Mouse (Mus musculus): ENCODE measurements around the gene Polr2b. TPM values are rescaled to one million over a fixed set of nuclear protein-coding genes. Genes with fewer than 3 reads are reported as not detected.

The Polr2b gene
- total and polyA plus RNA-seq, 3 experiments, result 58.3 to 178 (median 91.4) TPM

GRCm38 (mm10) chr5:77379434-77380135, 69.6 kb downstream of the Polr2b start:
- H3K9ac ChIP-seq (ENCODE audit: control insufficient read depth, low read depth, low read length, poor library complexity, severe bottlenecking), result no peak overlapping the region
- TF ChIP-seq E2F4 (IDR thresholded peaks at IDR 0.05; ENCODE audit: borderline replicate concordance, low read depth, low read length) (no peak), BHLHE40 (IDR thresholded peaks at IDR 0.05; ENCODE audit: borderline replicate concordance, low read depth, low read length) (no peak), MYB (IDR thresholded peaks at IDR 0.05; ENCODE audit: low read depth, low read length) (no peak), TBP (IDR thresholded peaks at IDR 0.05; ENCODE audit: low read depth, low read length) (no peak), TCF12 (IDR thresholded peaks at IDR 0.05; ENCODE audit: low read depth, low read length) (no peak), MXI1 (IDR thresholded peaks at IDR 0.05; ENCODE audit: low read depth, low read length) (no peak), UBTF (IDR thresholded peaks at IDR 0.05; ENCODE audit: borderline replicate concordance, insufficient read depth, low read depth, low read length) (no peak), POLR2A (IDR thresholded peaks at IDR 0.05; ENCODE audit: control insufficient read depth in 1 of 2, insufficient read depth in 1 of 2, low read depth in 1 of 2, low read length in 2 of 2, poor library complexity in 1 of 2) (no peak), KAT2A (conservative IDR thresholded peaks at IDR 0.05; ENCODE audit: low read depth, low read length) (no peak), SIN3A (IDR thresholded peaks at IDR 0.05; ENCODE audit: low read length) (no peak), USF2 (IDR thresholded peaks at IDR 0.05; ENCODE audit: borderline replicate concordance in 1 of 2, insufficient read depth in 1 of 2, low read depth in 1 of 2, low read length in 2 of 2) (no peak), ZC3H11A (IDR thresholded peaks at IDR 0.05; ENCODE audit: low read depth, low read length) (no peak), NRF1 (IDR thresholded peaks at IDR 0.05; ENCODE audit: insufficient read depth, low read depth, low read length, poor library complexity, severe bottlenecking) (no peak), GABPA (IDR thresholded peaks at IDR 0.05; ENCODE audit: low read depth, low read length) (no peak), GATA1 (IDR thresholded peaks at IDR 0.05; ENCODE audit: low read depth, low read length) (no peak), CTCF (IDR thresholded peaks at IDR 0.05 in 2 of 3, conservative IDR thresholded peaks at IDR 0.05 in 1 of 3; ENCODE audit: control insufficient read depth in 1 of 3, insufficient read depth in 1 of 3, low read depth in 2 of 3, low read length in 3 of 3, poor library complexity in 1 of 3, severe bottlenecking in 1 of 3) (no peak)

GRCm38 (mm10) chr5:77380321-77380901, 70.5 kb downstream of the Polr2b start:
- H3K9me3 ChIP-seq (replicated peaks; ENCODE audit: insufficient read depth, low read length), result no peaks in the 10 kb centered on the region
- TF ChIP-seq POLR2A (IDR thresholded peaks at IDR 0.05; ENCODE audit: control insufficient read depth in 1 of 2, insufficient read depth in 1 of 2, low read depth in 1 of 2, low read length in 2 of 2, poor library complexity in 1 of 2), result no peak
- TF ChIP-seq RAD21 (IDR thresholded peaks at IDR 0.05; ENCODE audit: low read depth, low read length), result no peak
- no peak for TF ChIP-seq USF2 (IDR thresholded peaks at IDR 0.05; ENCODE audit: borderline replicate concordance in 1 of 2, insufficient read depth in 1 of 2, low read depth in 1 of 2, low read length in 2 of 2)
- TF ChIP-seq BHLHE40 (IDR thresholded peaks at IDR 0.05; ENCODE audit: borderline replicate concordance, low read depth, low read length), result no peak
- no peak for TF ChIP-seq USF1 (IDR thresholded peaks at IDR 0.05; ENCODE audit: low read depth, low read length)
- TF ChIP-seq ZMIZ1 (IDR thresholded peaks at IDR 0.05; ENCODE audit: low read depth, low read length), result no peak
- no peak for TF ChIP-seq ETS1 (IDR thresholded peaks at IDR 0.05; ENCODE audit: low read depth, low read length)
- TF ChIP-seq ZC3H11A (IDR thresholded peaks at IDR 0.05; ENCODE audit: low read depth, low read length), result no peak
- no peak for TF ChIP-seq MEF2A (IDR thresholded peaks at IDR 0.05; ENCODE audit: extremely low read depth, insufficient replicate concordance, low read depth, low read length, poor library complexity, severe bottlenecking)
- no peak for TF ChIP-seq ZNF384 (IDR thresholded peaks at IDR 0.05; ENCODE audit: low read depth, low read length)
- no peak for TF ChIP-seq GABPA (IDR thresholded peaks at IDR 0.05; ENCODE audit: low read depth, low read length)
- TF ChIP-seq SIN3A (IDR thresholded peaks at IDR 0.05; ENCODE audit: low read length), result no peak
- TF ChIP-seq JUND (IDR thresholded peaks at IDR 0.05; ENCODE audit: low read depth, low read length), result no peak
- TF ChIP-seq UBTF (IDR thresholded peaks at IDR 0.05; ENCODE audit: borderline replicate concordance, insufficient read depth, low read depth, low read length), result no peak
- H3K9ac ChIP-seq (ENCODE audit: control insufficient read depth, low read depth, low read length, poor library complexity, severe bottlenecking), result no peak overlapping the region
- no peaks in the 10 kb centered on the region for H3K4me1 ChIP-seq (ENCODE audit: control insufficient read depth in 1 of 2, insufficient read depth in 2 of 2, low read length in 2 of 2)
- H3K79me2 ChIP-seq (ENCODE audit: control insufficient read depth, insufficient read depth, low read length, poor library complexity), result no peaks in the 10 kb centered on the region
- no peak overlapping the region for H3K27ac ChIP-seq (ENCODE audit: control insufficient read depth, low read depth, low read length)
- H3K27me3 ChIP-seq (ENCODE audit: control insufficient read depth in 1 of 2, insufficient read depth in 2 of 2, low read length in 2 of 2), result no peaks in the 10 kb centered on the region
- H3K4me3 ChIP-seq (ENCODE audit: control insufficient read depth in 1 of 2, insufficient read depth in 1 of 2, low read depth in 2 of 2, low read length in 2 of 2), result no peak overlapping the region
- no peaks in the 10 kb centered on the region for H3K36me3 ChIP-seq (ENCODE audit: control insufficient read depth in 1 of 2, insufficient read depth in 2 of 2, low read length in 2 of 2)
- DNase-seq (ENCODE audit: low read depth, low spot score), result no peak

More at GRCm38 (mm10) chr5:77379434-77380135, 69.6 kb downstream of the Polr2b start:
- Histone ChIP-seq H3K36me3 (ENCODE audit: control insufficient read depth in 1 of 2, insufficient read depth in 2 of 2, low read length in 2 of 2) (no peaks in the 10 kb centered on the region), H3K27ac (ENCODE audit: control insufficient read depth, low read depth, low read length) (no peak overlapping the region), H3K9me3 (replicated peaks; ENCODE audit: insufficient read depth, low read length) (no peaks in the 10 kb centered on the region), H3K79me2 (ENCODE audit: control insufficient read depth, insufficient read depth, low read length, poor library complexity) (no peaks in the 10 kb centered on the region), H3K27me3 (ENCODE audit: control insufficient read depth in 1 of 2, insufficient read depth in 2 of 2, low read length in 2 of 2) (no peaks in the 10 kb centered on the region), H3K4me1 (ENCODE audit: control insufficient read depth in 1 of 2, insufficient read depth in 2 of 2, low read length in 2 of 2) (no peaks in the 10 kb centered on the region), H3K4me3 (ENCODE audit: control insufficient read depth in 1 of 2, insufficient read depth in 1 of 2, low read depth in 2 of 2, low read length in 2 of 2) (no peak overlapping the region)
- no peak for DNase-seq (ENCODE audit: low read depth, low spot score)
